Mouse (Mus musculus) activated CD4-positive, CD25-positive, alpha-beta regulatory T cell, adult 4 months (primary cell): ENCODE results near the gene Atg10. TPM values are rescaled to one million over a fixed set of nuclear protein-coding genes. Genes with fewer than 3 reads are reported as not detected.
A peak's percentile ranks its signal among the peaks of the same experiment; 100 is the strongest.

Experiments
- ATAC-seq: one replicate; pipeline ENCODE4 v1.8.0; 2017
- polyA plus RNA-seq, 2 experiments: library from polyadenylated mRNA; unstranded; fragments of 100-300 nt; shearing (Covaris generic); gene quantifications; one replicate each; pipeline ENCODE4 v1.2.1; 2017

The Atg10 gene
- polyA plus RNA-seq, 2 experiments from 2014 or later: 18.6 to 25.8 TPM

GRCm38 (mm10) chr13:91107308-91107946, 116.3 kb downstream of the Atg10 start:
- ATAC-seq: no peak

GRCm38 (mm10) chr13:91102238-91102637, 121.5 kb downstream of the Atg10 start:
- no peak for ATAC-seq

GRCm38 (mm10) chr13:91100417-91100816, 123.4 kb downstream of the Atg10 start:
- no peak for ATAC-seq

- ATAC-seq: no peak
Measured at GRCm38 (mm10) chr13:91094851-91095250, 128.9 kb downstream of the Atg10 start.

- ATAC-seq: peak; percentile 51
Measured at GRCm38 (mm10) chr13:91094196-91094595, 129.6 kb downstream of the Atg10 start.

GRCm38 (mm10) chr13:91093610-91094009, 130.2 kb downstream of the Atg10 start:
- peak; percentile 47 for ATAC-seq

GRCm38 (mm10) chr13:91093162-91093561, 130.6 kb downstream of the Atg10 start:
- ATAC-seq: peak; percentile 37

- peak; percentile 37 for ATAC-seq
Measured at GRCm38 (mm10) chr13:91091731-91092190, 132.0 kb downstream of the Atg10 start.

GRCm38 (mm10) chr13:91090861-91091730, 132.7 kb downstream of the Atg10 start:
- ATAC-seq: peak; percentile 71

GRCm38 (mm10) chr13:91086361-91086900, 137.3 kb downstream of the Atg10 start:
- no peak for ATAC-seq

GRCm38 (mm10) chr13:91072351-91072750, 151.4 kb downstream of the Atg10 start:
- ATAC-seq: no peak

GRCm38 (mm10) chr13:91060871-91061270, 162.9 kb downstream of the Atg10 start:
- ATAC-seq: no peak

GRCm38 (mm10) chr13:91048171-91048570, 175.6 kb downstream of the Atg10 start:
- no peak for ATAC-seq

- ATAC-seq: no peak
Measured at GRCm38 (mm10) chr13:91046851-91047250, 176.9 kb downstream of the Atg10 start.

- no peak for ATAC-seq
Measured at GRCm38 (mm10) chr13:91041236-91041635, 182.5 kb downstream of the Atg10 start.

- no peak for ATAC-seq
Measured at GRCm38 (mm10) chr13:91040421-91040820, 183.3 kb downstream of the Atg10 start.

- ATAC-seq: no peak
Measured at GRCm38 (mm10) chr13:91039201-91039807, 184.5 kb downstream of the Atg10 start.

GRCm38 (mm10) chr13:91038636-91039035, 185.1 kb downstream of the Atg10 start:
- ATAC-seq: no peak

- peak; percentile 71 for ATAC-seq
Measured at GRCm38 (mm10) chr13:91038034-91038433, 185.7 kb downstream of the Atg10 start.

GRCm38 (mm10) chr13:91037405-91037804, 186.4 kb downstream of the Atg10 start:
- no peak for ATAC-seq

- ATAC-seq: no peak
Measured at GRCm38 (mm10) chr13:91031836-91032235, 191.9 kb downstream of the Atg10 start.

- ATAC-seq: no peak
Measured at GRCm38 (mm10) chr13:91023447-91023846, 200.3 kb downstream of the Atg10 start.

GRCm38 (mm10) chr13:91011851-91012250, 211.9 kb downstream of the Atg10 start:
- ATAC-seq: no peak
